Mouse (Mus musculus): ENCODE results near the gene Otud7a. TPM values are rescaled to one million over a fixed set of nuclear protein-coding genes. Genes with fewer than 3 reads are reported as not detected.

Otud7a gene
- polyA plus RNA-seq (2015; fragmentation: Nextera tagmentation; extraction: Ambion mirVana) = 1.3 and 2.0 TPM in 2 replicates

- Histone ChIP-seq H3K27me3 (0 out of 2 replicates have a peak, but pooled peaks cover 4% of the 10 kb centered on the region), H3K9me3 (no peaks in the 10 kb centered on the region), H3K36me3 (no peaks in the 10 kb centered on the region), H3K27ac (peak within 1 kb of the TSS; percentile 90), H3K4me2 (replicated peaks) (peak within 1 kb of the TSS; percentile 82), H3K4me3 (replicated peaks) (peak within 1 kb of the TSS; percentile 75), H3K4me1 (replicated peaks) (peaks cover 10% of the 10 kb centered on the region), H3K9ac (replicated peaks) (peak within 1 kb of the TSS; percentile 87)
- WGBS = under 1% methylated on average over 105 of the region's 123 CpGs
- peak; percentile 93 for ATAC-seq
Observed at GRCm38 (mm10) chr7:63444484-63445345, at the start of gene Otud7a. TSS of gene Otud7a (plus strand) at chr7:63444751.

- Histone ChIP-seq H3K36me3 (no peaks in the 10 kb centered on the region), H3K27ac (no peak overlapping the region), H3K4me1 (replicated peaks) (no peaks in the 10 kb centered on the region), H3K9ac (replicated peaks) (no peak overlapping the region), H3K9me3 (no peaks in the 10 kb centered on the region), H3K4me3 (replicated peaks) (no peak overlapping the region), H3K4me2 (replicated peaks) (no peak overlapping the region), H3K27me3 (no peaks in the 10 kb centered on the region)
- ATAC-seq = no peak
Observed at GRCm38 (mm10) chr7:63405988-63406387, 38.6 kb upstream of the Otud7a start.

- Histone ChIP-seq H3K4me3 (replicated peaks) (peak overlapping the region; percentile 75), H3K4me1 (replicated peaks) (peaks cover 10% of the 10 kb centered on the region), H3K9me3 (no peaks in the 10 kb centered on the region), H3K36me3 (no peaks in the 10 kb centered on the region), H3K4me2 (replicated peaks) (peak overlapping the region; percentile 82), H3K27ac (peak overlapping the region; percentile 90; the same call in 1 of the 2 replicates), H3K9ac (replicated peaks) (peak overlapping the region; percentile 87), H3K27me3 (0 out of 2 replicates have a peak, but pooled peaks cover 4% of the 10 kb centered on the region)
- ATAC-seq = no peak
- 17% methylated on average over 10 of the region's 10 CpGs for WGBS
Observed at GRCm38 (mm10) chr7:63445346-63445700, 772 bp downstream of the Otud7a start.

GRCm38 (mm10) chr7:63446951-63447350, 2.4 kb downstream of the Otud7a start:
- Histone ChIP-seq H3K36me3 (no peaks in the 10 kb centered on the region), H3K9ac (replicated peaks) (no peak overlapping the region), H3K4me1 (replicated peaks) (peaks cover 10% of the 10 kb centered on the region), H3K4me3 (replicated peaks) (no peak overlapping the region), H3K27me3 (0 out of 2 replicates have a peak, but pooled peaks cover 4% of the 10 kb centered on the region), H3K27ac (no peak overlapping the region), H3K4me2 (replicated peaks) (no peak overlapping the region), H3K9me3 (no peaks in the 10 kb centered on the region)
- ATAC-seq = no peak
- WGBS = 36% methylated on average over 1 of the region's 1 CpGs

GRCm38 (mm10) chr7:63455228-63455627, 10.7 kb downstream of the Otud7a start:
- no peaks in the 10 kb centered on the region for H3K9me3 ChIP-seq
- H3K27ac ChIP-seq = no peak overlapping the region
- 86% methylated on average over 3 of the region's 3 CpGs for WGBS
- no peak overlapping the region for H3K4me3 ChIP-seq (replicated peaks)
- no peaks in the 10 kb centered on the region for H3K4me1 ChIP-seq (replicated peaks)
- H3K9ac ChIP-seq (replicated peaks) = no peak overlapping the region
- H3K27me3 ChIP-seq = no peaks in the 10 kb centered on the region
- H3K4me2 ChIP-seq (replicated peaks) = no peak overlapping the region
- no peak for ATAC-seq
- no peaks in the 10 kb centered on the region for H3K36me3 ChIP-seq

GRCm38 (mm10) chr7:63462234-63462633, 17.7 kb downstream of the Otud7a start:
- WGBS = 95% methylated on average over 2 of the region's 2 CpGs
- no peaks in the 10 kb centered on the region for H3K27me3 ChIP-seq
- no peak overlapping the region for H3K4me3 ChIP-seq (replicated peaks)
- ATAC-seq = no peak
- H3K9ac ChIP-seq (replicated peaks) = no peak overlapping the region
- H3K36me3 ChIP-seq = no peaks in the 10 kb centered on the region
- no peaks in the 10 kb centered on the region for H3K4me1 ChIP-seq (replicated peaks)
- H3K9me3 ChIP-seq = no peaks in the 10 kb centered on the region
- no peak overlapping the region for H3K4me2 ChIP-seq (replicated peaks)
- H3K27ac ChIP-seq = no peak overlapping the region

- Histone ChIP-seq H3K27me3 (no peaks in the 10 kb centered on the region), H3K36me3 (no peaks in the 10 kb centered on the region), H3K9me3 (no peaks in the 10 kb centered on the region), H3K4me3 (replicated peaks) (no peak overlapping the region), H3K9ac (replicated peaks) (no peak overlapping the region), H3K27ac (no peak overlapping the region), H3K4me2 (replicated peaks) (no peak overlapping the region), H3K4me1 (replicated peaks) (no peaks in the 10 kb centered on the region)
- no peak for ATAC-seq
- WGBS = 79% methylated on average over 2 of the region's 2 CpGs
Observed at GRCm38 (mm10) chr7:63462684-63463083, 18.1 kb downstream of the Otud7a start.

GRCm38 (mm10) chr7:63466729-63467128, 22.2 kb downstream of the Otud7a start:
- H3K27me3 ChIP-seq = no peaks in the 10 kb centered on the region
- H3K4me1 ChIP-seq (replicated peaks) = no peaks in the 10 kb centered on the region
- no peaks in the 10 kb centered on the region for H3K9me3 ChIP-seq
- no peak overlapping the region for H3K4me2 ChIP-seq (replicated peaks)
- H3K27ac ChIP-seq = no peak overlapping the region
- no peak overlapping the region for H3K9ac ChIP-seq (replicated peaks)
- H3K36me3 ChIP-seq = no peaks in the 10 kb centered on the region
- no peak for ATAC-seq
- no peak overlapping the region for H3K4me3 ChIP-seq (replicated peaks)
- WGBS = 93% methylated on average over 6 of the region's 6 CpGs

- no peak for ATAC-seq
- Histone ChIP-seq H3K27ac (no peak overlapping the region), H3K9ac (replicated peaks) (no peak overlapping the region), H3K4me3 (replicated peaks) (no peak overlapping the region), H3K4me2 (replicated peaks) (no peak overlapping the region), H3K9me3 (no peaks in the 10 kb centered on the region; the same call in 1 of the 2 replicates), H3K4me1 (replicated peaks) (no peaks in the 10 kb centered on the region), H3K27me3 (no peaks in the 10 kb centered on the region), H3K36me3 (no peaks in the 10 kb centered on the region)
- 85% methylated on average over 3 of the region's 3 CpGs for WGBS
Observed at GRCm38 (mm10) chr7:63468258-63468657, 23.7 kb downstream of the Otud7a start.

GRCm38 (mm10) chr7:63483091-63483490, 38.5 kb downstream of the Otud7a start:
- 94% methylated on average over 2 of the region's 2 CpGs for WGBS
- no peak overlapping the region for H3K9ac ChIP-seq (replicated peaks)
- H3K27me3 ChIP-seq = no peaks in the 10 kb centered on the region
- H3K27ac ChIP-seq = no peak overlapping the region
- H3K36me3 ChIP-seq = no peaks in the 10 kb centered on the region
- no peak overlapping the region for H3K4me3 ChIP-seq (replicated peaks)
- no peaks in the 10 kb centered on the region for H3K4me1 ChIP-seq (replicated peaks)
- ATAC-seq = no peak
- H3K9me3 ChIP-seq = no peaks in the 10 kb centered on the region
- no peak overlapping the region for H3K4me2 ChIP-seq (replicated peaks)

- Histone ChIP-seq H3K36me3 (no peaks in the 10 kb centered on the region), H3K4me1 (replicated peaks) (no peaks in the 10 kb centered on the region), H3K9me3 (no peaks in the 10 kb centered on the region), H3K27ac (no peak overlapping the region), H3K4me3 (replicated peaks) (no peak overlapping the region), H3K27me3 (no peaks in the 10 kb centered on the region), H3K4me2 (replicated peaks) (no peak overlapping the region), H3K9ac (replicated peaks) (no peak overlapping the region)
- 83% methylated on average over 9 of the region's 9 CpGs for WGBS
- no peak for ATAC-seq
Observed at GRCm38 (mm10) chr7:63497051-63497547, 52.5 kb downstream of the Otud7a start.

- H3K9ac ChIP-seq (replicated peaks) = no peak overlapping the region
- no peaks in the 10 kb centered on the region for H3K27me3 ChIP-seq
- peak; percentile 92 for ATAC-seq
- 23% methylated on average over 2 of the region's 2 CpGs for WGBS
- no peak overlapping the region for H3K27ac ChIP-seq
- H3K9me3 ChIP-seq = no peaks in the 10 kb centered on the region
- no peak overlapping the region for H3K4me2 ChIP-seq (replicated peaks)
- no peaks in the 10 kb centered on the region for H3K36me3 ChIP-seq
- H3K4me3 ChIP-seq (replicated peaks) = no peak overlapping the region
- no peaks in the 10 kb centered on the region for H3K4me1 ChIP-seq (replicated peaks)
Observed at GRCm38 (mm10) chr7:63504202-63504601, 59.7 kb downstream of the Otud7a start.

All from midbrain, embryonic 13.5 days (tissue).